Mouse (Mus musculus) heart, embryonic 15.5 days (tissue): ENCODE data around the gene Olfr1243. TPM values are rescaled to one million over a fixed set of nuclear protein-coding genes. Genes with fewer than 3 reads are reported as not detected.
"Not testable (repeated sequence)": the region's sequence is repeated elsewhere in the genome, so short reads cannot be mapped to it uniquely, and the experiment has no call there.

Experiments used
- ATAC-seq: fragments of 200-750 bp; cut with Nextera tagmentation; replicated peaks from 2 replicates; pipeline ENCODE4 v1.8.0; 2017; ENCODE audit warnings: low read depth, moderate TSS enrichment; ENCODE audit not compliant: insufficient number of reproducible peaks, insufficient read depth, low FRiP score
- H3K27ac ChIP-seq: fragments of 300-500 bp; sonication (generic); 2 replicates; pipeline ENCODE4 v1.5.1; 2015; ENCODE audit warnings: mild to moderate bottlenecking, inconsistent platforms
- H3K27me3 ChIP-seq: fragments of 300-500 bp; sonication (generic); 2 replicates; pipeline ENCODE4 v1.6.1; 2015; ENCODE audit warnings: inconsistent platforms
- H3K36me3 ChIP-seq: fragments of 300-500 bp; sonication (generic); 2 replicates; pipeline ENCODE4 v1.6.1; 2015; ENCODE audit warnings: mild to moderate bottlenecking, inconsistent platforms
- H3K4me1 ChIP-seq: fragments of 300-500 bp; sonication (generic); replicated peaks from 2 replicates; pipeline ENCODE4 v1.6.1; 2015; ENCODE audit warnings: inconsistent platforms
- H3K4me2 ChIP-seq: fragments of 300-500 bp; sonication (generic); 2 replicates; pipeline ENCODE4 v1.6.1; 2015; ENCODE audit warnings: inconsistent platforms, mild to moderate bottlenecking, moderate library complexity
- H3K4me3 ChIP-seq: fragments of 300-500 bp; sonication (generic); 2 replicates; pipeline ENCODE4 v1.5.1; 2015; ENCODE audit warnings: mild to moderate bottlenecking, inconsistent platforms
- H3K9ac ChIP-seq: fragments of 300-500 bp; sonication (generic); 2 replicates; pipeline ENCODE4 v1.6.1; 2015; ENCODE audit warnings: mild to moderate bottlenecking, inconsistent platforms
- H3K9me3 ChIP-seq: fragments of 300-500 bp; sonication (generic); replicated peaks from 2 replicates; pipeline ENCODE4 v1.6.1; 2016; ENCODE audit warnings: inconsistent platforms
- WGBS: fragments of 180-500 bp; shearing (Covaris S2); methylation state at CpG from one replicate; pipeline ENCODE4 v1.1.7; 2015; ENCODE audit warnings: mixed read lengths; 5-methylcytosine and 5-hydroxymethylcytosine counted together
- polyA plus RNA-seq: library from polyadenylated mRNA; unstranded; fragments of >200 nt; fragmentation: Nextera tagmentation; extraction: Ambion mirVana; gene quantifications from 2 replicates; pipeline ENCODE4 v1.2.1, GENCODE M21; 2015

Gene Olfr1243
- not detected in 2 replicates for polyA plus RNA-seq

- Histone ChIP-seq H3K36me3 (no peaks in the 10 kb centered on the region), H3K4me2 (no peak within 1 kb of the TSS), H3K4me3 (no peak within 1 kb of the TSS), H3K9me3 (no peaks in the 10 kb centered on the region), H3K4me1 (no peaks in the 10 kb centered on the region), H3K27ac (no peak within 1 kb of the TSS), H3K27me3 (no peaks in the 10 kb centered on the region), H3K9ac (no peak within 1 kb of the TSS)
- 65% methylated on average over 1 of the region's 1 CpGs for WGBS
- ATAC-seq, result no peak
These were observed at the start of gene Olfr1243 for GRCm38 (mm10) chr2:89531387-89531786. TSS of gene Olfr1243 (minus strand) at chr2:89531487.

GRCm38 (mm10) chr2:89578347-89578746 lies 47.1 kb upstream of the Olfr1243 start, which contains the start of gene Olfr1245:
TSS of gene Olfr1245 (minus strand) at chr2:89578447.
- H3K4me2 ChIP-seq, result no peak within 1 kb of the TSS
- no peaks in the 10 kb centered on the region for H3K27me3 ChIP-seq
- no peaks in the 10 kb centered on the region for H3K9me3 ChIP-seq
- H3K9ac ChIP-seq, result no peak within 1 kb of the TSS
- H3K4me1 ChIP-seq, result no peaks in the 10 kb centered on the region
- no peak for ATAC-seq
- H3K36me3 ChIP-seq, result no peaks in the 10 kb centered on the region
- WGBS, result 74% methylated on average over 1 of the region's 1 CpGs
- H3K4me3 ChIP-seq, result no peak within 1 kb of the TSS
- no peak within 1 kb of the TSS for H3K27ac ChIP-seq

GRCm38 (mm10) chr2:89562706-89563105 lies 31.4 kb upstream of the Olfr1243 start:
- ATAC-seq, result not testable (repeated sequence)

GRCm38 (mm10) chr2:89544516-89544915 lies 13.2 kb upstream of the Olfr1243 start:
- Histone ChIP-seq H3K27me3 (no peaks in the 10 kb centered on the region), H3K9me3 (no peaks in the 10 kb centered on the region), H3K4me2 (no peak overlapping the region), H3K9ac (no peak overlapping the region), H3K27ac (no peak overlapping the region), H3K4me1 (no peaks in the 10 kb centered on the region), H3K36me3 (no peaks in the 10 kb centered on the region), H3K4me3 (no peak overlapping the region)
- ATAC-seq, result no peak
- 52% methylated on average over 2 of the region's 2 CpGs for WGBS

More at GRCm38 (mm10) chr2:89562706-89563105, 31.4 kb upstream of the Olfr1243 start:
- H3K27ac ChIP-seq, H3K9ac ChIP-seq, H3K36me3 ChIP-seq, H3K4me2 ChIP-seq, H3K4me1 ChIP-seq, H3K9me3 ChIP-seq, H3K27me3 ChIP-seq, H3K4me3 ChIP-seq: not testable (repeated sequence)
- WGBS, result 50% methylated on average over 2 of the region's 2 CpGs

GRCm38 (mm10) chr2:89539923-89540322 lies 8.6 kb upstream of the Olfr1243 start:
- no peak overlapping the region for H3K4me2 ChIP-seq
- H3K36me3 ChIP-seq, result no peaks in the 10 kb centered on the region
- H3K9ac ChIP-seq, result no peak overlapping the region
- 37% methylated on average over 1 of the region's 1 CpGs for WGBS
- no peak overlapping the region for H3K27ac ChIP-seq
- ATAC-seq, result no peak
- H3K4me3 ChIP-seq, result no peak overlapping the region
- no peaks in the 10 kb centered on the region for H3K4me1 ChIP-seq
- H3K27me3 ChIP-seq, result no peaks in the 10 kb centered on the region
- no peaks in the 10 kb centered on the region for H3K9me3 ChIP-seq

GRCm38 (mm10) chr2:89498235-89498634 lies 33.1 kb downstream of the Olfr1243 start, which contains the start of gene Olfr1242:
TSS of gene Olfr1242 (minus strand) at chr2:89498335.
- Histone ChIP-seq H3K27me3 (no peaks in the 10 kb centered on the region), H3K9ac (no peak within 1 kb of the TSS), H3K4me3 (no peak within 1 kb of the TSS), H3K4me1 (no peaks in the 10 kb centered on the region), H3K9me3 (no peaks in the 10 kb centered on the region), H3K4me2 (no peak within 1 kb of the TSS), H3K36me3 (no peaks in the 10 kb centered on the region), H3K27ac (no peak within 1 kb of the TSS)
- 52% methylated on average over 1 of the region's 1 CpGs for whole genome bisulfite sequencing
- ATAC-seq, result no peak

GRCm38 (mm10) chr2:89487026-89487425 lies 44.3 kb downstream of the Olfr1243 start, which contains the start of gene Olfr1241:
TSS of gene Olfr1241 (minus strand) at chr2:89487126.
- Histone ChIP-seq H3K9me3 (no peaks in the 10 kb centered on the region), H3K27ac (no peak within 1 kb of the TSS), H3K4me3 (no peak within 1 kb of the TSS), H3K9ac (no peak within 1 kb of the TSS), H3K27me3 (no peaks in the 10 kb centered on the region), H3K4me2 (no peak within 1 kb of the TSS), H3K4me1 (no peaks in the 10 kb centered on the region), H3K36me3 (no peaks in the 10 kb centered on the region)
- no peak for ATAC-seq

Other genes with a start within 250 kb of the Olfr1243 start
- not detected in 2 replicates for gene Olfr1229, start 243.5 kb downstream of the Olfr1243 start, polyA plus RNA-seq
- gene Olfr1230, start 234.2 kb downstream of the Olfr1243 start, polyA plus RNA-seq, result not detected in 2 replicates
- gene Olfr1231, start 224.4 kb downstream of the Olfr1243 start, polyA plus RNA-seq, result not detected in 2 replicates
- not detected in 2 replicates for gene Olfr1232, start 201.8 kb downstream of the Olfr1243 start, polyA plus RNA-seq
- gene Olfr1233, start 189.1 kb downstream of the Olfr1243 start, polyA plus RNA-seq, result not detected in 2 replicates
- not detected in 2 replicates for gene Olfr1234, start 166.6 kb downstream of the Olfr1243 start, polyA plus RNA-seq
- gene Olfr1238, start 121.8 kb downstream of the Olfr1243 start, polyA plus RNA-seq, result not detected in 2 replicates
- gene Olfr1239, start 111.1 kb downstream of the Olfr1243 start, polyA plus RNA-seq, result not detected in 2 replicates
- gene Olfr1240, start 88.5 kb downstream of the Olfr1243 start, polyA plus RNA-seq, result not detected in 2 replicates
- gene Olfr1241, start 44.4 kb downstream of the Olfr1243 start, polyA plus RNA-seq, result not detected in 2 replicates
- gene Olfr1242, start 33.2 kb downstream of the Olfr1243 start, polyA plus RNA-seq, result not detected in 2 replicates
- not detected in 2 replicates for gene Olfr1245, start 47.0 kb upstream of the Olfr1243 start, polyA plus RNA-seq
- gene Olfr1246, start 61.7 kb upstream of the Olfr1243 start, polyA plus RNA-seq, result not detected in 2 replicates
- gene Olfr1247, start 82.6 kb upstream of the Olfr1243 start, polyA plus RNA-seq, result not detected in 2 replicates
- not detected in 2 replicates for gene Olfr1248, start 86.8 kb upstream of the Olfr1243 start, polyA plus RNA-seq
- gene Olfr1249, start 103.5 kb upstream of the Olfr1243 start, polyA plus RNA-seq, result not detected in 2 replicates
- not detected in 2 replicates for gene Olfr1250, start 130.0 kb upstream of the Olfr1243 start, polyA plus RNA-seq
- gene Olfr1251, start 140.4 kb upstream of the Olfr1243 start, polyA plus RNA-seq, result not detected in 2 replicates
- gene Olfr1252, start 193.5 kb upstream of the Olfr1243 start, polyA plus RNA-seq, result not detected in 2 replicates
- not detected in 2 replicates for gene Olfr1253, start 225.6 kb upstream of the Olfr1243 start, polyA plus RNA-seq